Mouse (Mus musculus): ENCODE results near the gene Clstn2.

GRCm38 (mm10) chr9:97434666-97435065 is 598.3 kb downstream of the Clstn2 start:
- TF ChIP-seq CTCF (conservative IDR thresholded peaks at IDR 0.05; ENCODE audit: low read length) (no peak), NANOG (IDR thresholded peaks at IDR 0.05; ENCODE audit: borderline replicate concordance, low read length) (no peak)

Measured in E14TG2a.4 (cell line).